Mouse (Mus musculus): Measurements from ENCODE around the gene Gpr160. TPM values are rescaled to one million over a fixed set of nuclear protein-coding genes. Genes with fewer than 3 reads are reported as not detected.

Gene Gpr160
- polyA plus RNA-seq, 1 experiment from 2014 or later = 14.4 TPM

DNA sequence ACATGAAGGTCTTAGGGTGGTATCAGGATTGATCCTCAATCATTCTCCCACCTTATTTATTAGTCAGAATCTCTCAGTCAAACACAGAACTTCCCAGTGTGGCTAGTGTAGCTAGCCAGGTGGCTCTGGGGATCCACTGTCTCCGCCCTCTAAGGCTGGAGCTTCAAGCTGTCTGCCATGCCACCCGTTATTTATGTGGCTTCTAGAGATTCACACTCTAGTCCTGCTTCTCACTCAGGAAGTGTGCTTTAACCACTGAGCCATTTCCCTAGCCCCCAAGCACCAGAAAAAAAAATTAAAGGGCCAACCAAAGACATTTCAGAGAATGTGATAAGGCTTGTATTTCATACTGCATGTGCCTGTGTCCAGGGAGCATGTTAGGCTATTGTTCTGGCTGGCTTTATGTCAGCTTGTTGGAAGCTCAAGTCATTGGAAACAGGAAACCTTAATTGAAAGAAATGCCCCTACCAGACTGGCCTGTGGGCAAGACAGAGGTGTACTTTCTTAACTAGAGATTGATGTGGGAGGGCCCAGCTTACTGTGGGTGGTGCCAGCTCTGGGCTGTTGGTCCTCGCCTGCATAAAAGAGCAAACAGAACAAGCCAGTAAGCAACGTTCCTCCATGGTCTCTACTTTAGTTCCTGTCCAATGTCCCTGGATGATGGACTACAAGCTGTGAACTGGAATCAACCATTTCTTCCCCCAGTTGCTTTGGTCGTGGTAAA, 8.1 kb downstream of the Gpr160 start:
- no peak for ATAC-seq
- Histone ChIP-seq H3K9ac (ENCODE audit: low read depth, low read length) (no peak overlapping the region), H3K4me2 (replicated peaks; ENCODE audit: low read depth) (no peak overlapping the region), H3K27me3 (replicated peaks; ENCODE audit: control insufficient read depth, insufficient read depth, low read length) (no peaks in the 10 kb centered on the region), H3K27ac (ENCODE audit: low read depth, low read length) (no peak overlapping the region), H3K4me3 (ENCODE audit: low read depth, low read length) (no peak overlapping the region), H3K36me3 (ENCODE audit: control insufficient read depth, insufficient read depth) (no peaks in the 10 kb centered on the region), H3K4me1 (replicated peaks; ENCODE audit: control insufficient read depth, insufficient read depth, low read length) (no peaks in the 10 kb centered on the region), H3K9me3 (ENCODE audit: control insufficient read depth) (no peaks in the 10 kb centered on the region)
- no peak for TF ChIP-seq CTCF (IDR thresholded peaks at IDR 0.05; ENCODE audit: low read depth)
- 61% methylated on average over 5 of the region's 5 CpGs for WGBS

DNA sequence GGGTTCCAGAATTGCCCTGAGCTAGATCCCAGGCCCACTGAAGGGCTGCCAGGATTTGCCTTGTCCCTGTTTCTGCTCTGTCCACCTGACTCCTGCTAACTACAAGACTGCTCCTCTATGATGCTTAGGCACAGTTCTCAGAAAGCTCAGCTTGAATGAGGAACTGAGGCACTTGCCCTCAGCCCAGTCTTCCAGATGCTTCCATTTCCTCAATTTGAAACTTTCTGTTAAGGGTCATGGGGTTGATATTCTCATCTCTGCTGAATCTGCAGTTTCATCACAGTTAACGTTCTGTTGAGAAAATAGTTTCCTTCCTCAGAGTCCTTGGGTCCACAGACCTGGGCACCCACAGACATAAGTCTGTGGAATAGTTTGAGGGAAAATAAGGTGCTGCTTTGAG, 8.9 kb downstream of the Gpr160 start:
- no peak for TF ChIP-seq CTCF (IDR thresholded peaks at IDR 0.05; ENCODE audit: low read depth)
- Histone ChIP-seq H3K36me3 (ENCODE audit: control insufficient read depth, insufficient read depth) (no peaks in the 10 kb centered on the region), H3K4me2 (replicated peaks; ENCODE audit: low read depth) (no peak overlapping the region), H3K4me3 (ENCODE audit: low read depth, low read length) (no peak overlapping the region), H3K27me3 (replicated peaks; ENCODE audit: control insufficient read depth, insufficient read depth, low read length) (no peaks in the 10 kb centered on the region), H3K4me1 (replicated peaks; ENCODE audit: control insufficient read depth, insufficient read depth, low read length) (no peaks in the 10 kb centered on the region), H3K9me3 (ENCODE audit: control insufficient read depth) (no peaks in the 10 kb centered on the region), H3K9ac (ENCODE audit: low read depth, low read length) (no peak overlapping the region), H3K27ac (ENCODE audit: low read depth, low read length) (no peak overlapping the region)
- no peak for ATAC-seq
- 59% methylated on average over 1 of the region's 1 CpGs for WGBS

- no peak for TF ChIP-seq CTCF (IDR thresholded peaks at IDR 0.05; ENCODE audit: low read depth)
- no peaks in the 10 kb centered on the region for H3K36me3 ChIP-seq (ENCODE audit: control insufficient read depth, insufficient read depth)
- H3K9me3 ChIP-seq (ENCODE audit: control insufficient read depth) = no peaks in the 10 kb centered on the region
- no peak overlapping the region for H3K4me3 ChIP-seq (ENCODE audit: low read depth, low read length)
- H3K9ac ChIP-seq (ENCODE audit: low read depth, low read length) = no peak overlapping the region
- H3K4me2 ChIP-seq (replicated peaks; ENCODE audit: low read depth) = no peak overlapping the region
- no peak for ATAC-seq
- WGBS = 80% methylated on average over 5 of the region's 5 CpGs
- no peak overlapping the region for H3K27ac ChIP-seq (ENCODE audit: low read depth, low read length)
- no peaks in the 10 kb centered on the region for H3K4me1 ChIP-seq (replicated peaks; ENCODE audit: control insufficient read depth, insufficient read depth, low read length)
- H3K27me3 ChIP-seq (replicated peaks; ENCODE audit: control insufficient read depth, insufficient read depth, low read length) = no peaks in the 10 kb centered on the region
These were observed 12.4 kb downstream of the Gpr160 start for GRCm38 (mm10) chr3:30868176-30868575.

- Histone ChIP-seq H3K9ac (ENCODE audit: low read depth, low read length) (no peak overlapping the region), H3K27ac (ENCODE audit: low read depth, low read length) (no peak overlapping the region), H3K4me1 (replicated peaks; ENCODE audit: control insufficient read depth, insufficient read depth, low read length) (no peaks in the 10 kb centered on the region), H3K36me3 (ENCODE audit: control insufficient read depth, insufficient read depth) (no peaks in the 10 kb centered on the region), H3K4me3 (ENCODE audit: low read depth, low read length) (no peak overlapping the region), H3K27me3 (replicated peaks; ENCODE audit: control insufficient read depth, insufficient read depth, low read length) (no peaks in the 10 kb centered on the region), H3K4me2 (replicated peaks; ENCODE audit: low read depth) (no peak overlapping the region), H3K9me3 (ENCODE audit: control insufficient read depth) (no peaks in the 10 kb centered on the region)
- no peak for ATAC-seq
- WGBS = 79% methylated on average over 5 of the region's 5 CpGs
- no peak for TF ChIP-seq CTCF (IDR thresholded peaks at IDR 0.05; ENCODE audit: low read depth)
These were observed 12.9 kb downstream of the Gpr160 start for GRCm38 (mm10) chr3:30868625-30869024.

DNA sequence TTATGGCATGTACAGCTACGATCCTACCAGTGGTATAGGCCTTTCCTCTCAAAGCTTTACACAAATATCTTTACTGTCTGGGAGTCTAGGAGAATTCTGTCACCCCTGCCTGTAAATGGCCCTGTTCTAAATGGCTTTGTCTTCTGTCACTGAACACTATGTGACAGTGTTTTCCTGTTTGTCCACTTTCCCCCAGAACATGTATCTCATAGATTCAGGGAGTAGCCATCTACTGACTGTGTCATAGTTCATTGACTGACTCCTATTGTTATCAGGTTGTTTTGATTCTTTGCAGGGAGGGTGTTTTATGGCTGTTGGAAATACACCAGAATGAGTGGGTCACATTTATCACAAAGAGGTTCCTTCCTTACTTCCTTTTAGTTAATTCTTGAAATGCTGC, 14.2 kb downstream of the Gpr160 start:
- WGBS = 77% methylated on average over 1 of the region's 1 CpGs

GRCm38 (mm10) chr3:30876709-30877108, 21.0 kb downstream of the Gpr160 start:
- WGBS = 78% methylated on average over 6 of the region's 6 CpGs
- Histone ChIP-seq H3K27me3 (replicated peaks; ENCODE audit: control insufficient read depth, insufficient read depth, low read length) (no peaks in the 10 kb centered on the region), H3K9me3 (ENCODE audit: control insufficient read depth) (no peaks in the 10 kb centered on the region), H3K9ac (ENCODE audit: low read depth, low read length) (no peak overlapping the region), H3K4me2 (replicated peaks; ENCODE audit: low read depth) (no peak overlapping the region), H3K4me1 (replicated peaks; ENCODE audit: control insufficient read depth, insufficient read depth, low read length) (no peaks in the 10 kb centered on the region), H3K4me3 (ENCODE audit: low read depth, low read length) (no peak overlapping the region), H3K36me3 (ENCODE audit: control insufficient read depth, insufficient read depth) (no peaks in the 10 kb centered on the region), H3K27ac (ENCODE audit: low read depth, low read length) (no peak overlapping the region)
- no peak for TF ChIP-seq CTCF (IDR thresholded peaks at IDR 0.05; ENCODE audit: low read depth)
- ATAC-seq = no peak

More for the DNA sequence above, 14.2 kb downstream of the Gpr160 start:
- H3K9ac ChIP-seq (ENCODE audit: low read depth, low read length) = no peak overlapping the region
- H3K9me3 ChIP-seq (ENCODE audit: control insufficient read depth) = no peaks in the 10 kb centered on the region
- no peaks in the 10 kb centered on the region for H3K4me1 ChIP-seq (replicated peaks; ENCODE audit: control insufficient read depth, insufficient read depth, low read length)
- no peak for TF ChIP-seq CTCF (IDR thresholded peaks at IDR 0.05; ENCODE audit: low read depth)
- no peak for ATAC-seq
- no peaks in the 10 kb centered on the region for H3K27me3 ChIP-seq (replicated peaks; ENCODE audit: control insufficient read depth, insufficient read depth, low read length)
- no peak overlapping the region for H3K27ac ChIP-seq (ENCODE audit: low read depth, low read length)
- H3K4me2 ChIP-seq (replicated peaks; ENCODE audit: low read depth) = no peak overlapping the region
- no peak overlapping the region for H3K4me3 ChIP-seq (ENCODE audit: low read depth, low read length)
- no peaks in the 10 kb centered on the region for H3K36me3 ChIP-seq (ENCODE audit: control insufficient read depth, insufficient read depth)

Measured in intestine, postnatal 0 days (tissue).